Mouse (Mus musculus) ES-E14 (cell line): Measurements from ENCODE around the gene Ranbp10.

Experiments
- CHD2 ChIP-seq: IDR thresholded peaks from 2 replicates; pipeline ENCODE4 v1.6.1; 2014; ENCODE audit warnings: mild to moderate bottlenecking, low read depth, low read length, inconsistent platforms
- HCFC1 ChIP-seq: IDR thresholded peaks from 2 replicates; pipeline ENCODE4 v1.6.1; 2012; ENCODE audit warnings: low read length, inconsistent platforms, borderline replicate concordance; ENCODE audit not compliant: insufficient read depth
- MAFK ChIP-seq: IDR thresholded peaks from 2 replicates; pipeline ENCODE4 v1.6.1; 2014; ENCODE audit warnings: mild to moderate bottlenecking, low read depth, low read length, inconsistent platforms; ENCODE audit not compliant: insufficient read depth
- ZC3H11A ChIP-seq: IDR thresholded peaks from 2 replicates; pipeline ENCODE4 v1.6.1; 2012; ENCODE audit warnings: low read depth, mild to moderate bottlenecking, inconsistent platforms, low read length, borderline replicate concordance
- ZNF384 ChIP-seq: IDR thresholded peaks from 2 replicates; pipeline ENCODE4 v1.6.1; 2012; ENCODE audit warnings: low read depth, low read length, inconsistent platforms

DNA sequence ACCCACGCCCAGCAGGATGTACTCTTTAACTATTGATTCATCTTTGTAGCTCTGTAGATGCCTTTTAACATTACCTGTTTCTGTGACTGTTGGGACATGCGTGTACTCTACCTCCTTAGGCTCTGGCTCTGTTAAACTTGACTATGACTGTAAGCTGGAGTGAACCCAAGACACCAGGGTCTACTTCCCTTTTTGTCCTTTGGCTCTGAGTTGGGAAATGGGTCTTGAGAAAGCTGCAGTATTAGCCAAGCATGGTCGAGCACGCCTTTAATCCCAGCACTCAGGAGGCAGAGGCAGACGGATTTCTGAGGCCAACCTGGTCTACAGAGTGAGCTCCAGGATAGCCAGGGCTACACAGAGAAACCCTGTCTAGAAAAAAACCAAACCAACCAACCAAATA, 31.3 kb upstream of the Ranbp10 start:
- TF ChIP-seq ZNF384 (no peak), ZC3H11A (no peak), CHD2 (no peak), HCFC1 (no peak), MAFK (no peak)
